Mouse (Mus musculus) hindbrain, embryonic 13.5 days (tissue): ENCODE data around the gene Fgr. TPM values are rescaled to one million over a fixed set of nuclear protein-coding genes. Genes with fewer than 3 reads are reported as not detected.
A peak's percentile ranks its signal among the peaks of the same experiment; 100 is the strongest.

ENCODE experiments used
- ATAC-seq: fragments of 200-750 bp; cut with Nextera tagmentation; 2 replicates; pipeline ENCODE4 v1.8.0; 2017; ENCODE audit warnings: moderate TSS enrichment; ENCODE audit not compliant: low FRiP score
- H3K27ac ChIP-seq: fragments of 300-500 bp; sonication (generic); 2 replicates; pipeline ENCODE4 v1.5.1; 2015; ENCODE audit warnings: inconsistent platforms, mild to moderate bottlenecking, moderate library complexity
- H3K27me3 ChIP-seq: fragments of 300-500 bp; sonication (generic); 2 replicates; pipeline ENCODE4 v1.6.1; 2015; ENCODE audit warnings: mild to moderate bottlenecking, inconsistent platforms
- H3K36me3 ChIP-seq: fragments of 300-500 bp; sonication (generic); 2 replicates; pipeline ENCODE4 v1.6.1; 2015; ENCODE audit warnings: mild to moderate bottlenecking, inconsistent platforms
- H3K4me1 ChIP-seq: fragments of 300-500 bp; sonication (generic); replicated peaks from 2 replicates; pipeline ENCODE4 v1.6.1; 2015; ENCODE audit warnings: inconsistent platforms
- H3K4me2 ChIP-seq: fragments of 300-500 bp; sonication (generic); 2 replicates; pipeline ENCODE4 v1.6.1; 2015; ENCODE audit warnings: inconsistent platforms, mild to moderate bottlenecking, moderate library complexity
- H3K4me3 ChIP-seq: fragments of 300-500 bp; sonication (generic); 2 replicates; pipeline ENCODE4 v1.5.1; 2015; ENCODE audit warnings: mild to moderate bottlenecking, inconsistent platforms
- H3K9ac ChIP-seq: fragments of 300-500 bp; sonication (generic); 2 replicates; pipeline ENCODE4 v1.6.1; 2015; ENCODE audit warnings: mild to moderate bottlenecking, inconsistent platforms
- H3K9me3 ChIP-seq: fragments of 300-500 bp; sonication (generic); 2 replicates; pipeline ENCODE4 v1.6.1; 2016; ENCODE audit warnings: inconsistent platforms
- WGBS: fragments of 180-500 bp; shearing (Covaris S2); methylation state at CpG from one replicate; pipeline ENCODE4 v1.1.7; 2015; 5-methylcytosine and 5-hydroxymethylcytosine counted together
- polyA plus RNA-seq: library from polyadenylated mRNA; unstranded; fragments of >200 nt; fragmentation: Nextera tagmentation; extraction: Ambion mirVana; gene quantifications from 2 replicates; pipeline ENCODE4 v1.2.1, GENCODE M21; 2015

Fgr gene
- polyA plus RNA-seq, 1 experiment from 2014 or later, result not detected

- no peaks in the 10 kb centered on the region for H3K27me3 ChIP-seq
- H3K4me2 ChIP-seq, result peak overlapping the region; percentile 39
- peak overlapping the region; percentile 39 for H3K9ac ChIP-seq
- H3K9me3 ChIP-seq, result no peaks in the 10 kb centered on the region
- H3K4me1 ChIP-seq, result peaks cover 100% of the 10 kb centered on the region
- ATAC-seq, result peak; percentile 9; the same call in 1 of the 2 replicates
- WGBS, result 20% methylated on average over 12 of the region's 12 CpGs
- H3K27ac ChIP-seq, result peak overlapping the region; percentile 92
- no peak overlapping the region for H3K4me3 ChIP-seq
- H3K36me3 ChIP-seq, result no peaks in the 10 kb centered on the region
These were observed 72.9 kb downstream of the Fgr start for GRCm38 (mm10) chr4:133046691-133047352.

GRCm38 (mm10) chr4:133047353-133048105 lies 73.6 kb downstream of the Fgr start:
- Histone ChIP-seq H3K4me1 (peaks cover 100% of the 10 kb centered on the region), H3K4me2 (peak overlapping the region; percentile 39), H3K9ac (peak overlapping the region; percentile 39), H3K27ac (peak overlapping the region; percentile 92), H3K27me3 (no peaks in the 10 kb centered on the region), H3K36me3 (no peaks in the 10 kb centered on the region), H3K4me3 (no peak overlapping the region), H3K9me3 (no peaks in the 10 kb centered on the region)
- WGBS, result 6% methylated on average over 16 of the region's 16 CpGs
- peak; percentile 18 for ATAC-seq

GRCm38 (mm10) chr4:133049071-133049920 lies 75.4 kb downstream of the Fgr start:
- Histone ChIP-seq H3K27me3 (no peaks in the 10 kb centered on the region), H3K4me3 (no peak overlapping the region), H3K9me3 (no peaks in the 10 kb centered on the region), H3K36me3 (no peaks in the 10 kb centered on the region), H3K4me2 (0 out of 2 replicates have a peak overlapping the region, but pooled peaks have one; percentile 1), H3K27ac (peak overlapping the region; percentile 92), H3K9ac (peak overlapping the region; percentile 39), H3K4me1 (peaks cover 93% of the 10 kb centered on the region)
- 36% methylated on average over 19 of the region's 19 CpGs for WGBS
- ATAC-seq, result no peak

GRCm38 (mm10) chr4:133050196-133050836 lies 76.4 kb downstream of the Fgr start:
- Histone ChIP-seq H3K27ac (peak overlapping the region; percentile 92), H3K9me3 (no peaks in the 10 kb centered on the region), H3K27me3 (no peaks in the 10 kb centered on the region), H3K4me1 (peaks cover 89% of the 10 kb centered on the region), H3K36me3 (peaks cover 6% of the 10 kb centered on the region), H3K9ac (0 out of 2 replicates have a peak overlapping the region, but pooled peaks have one; percentile 2), H3K4me3 (no peak overlapping the region), H3K4me2 (no peak overlapping the region)
- 66% methylated on average over 9 of the region's 9 CpGs for WGBS
- ATAC-seq, result no peak

- H3K9me3 ChIP-seq, result no peaks in the 10 kb centered on the region
- H3K27me3 ChIP-seq, result no peaks in the 10 kb centered on the region
- 91% methylated on average over 6 of the region's 6 CpGs for WGBS
- peak overlapping the region; percentile 92 for H3K27ac ChIP-seq
- peaks cover 11% of the 10 kb centered on the region for H3K36me3 ChIP-seq
- H3K4me2 ChIP-seq, result 0 out of 2 replicates have a peak overlapping the region, but pooled peaks have one; percentile 6
- H3K4me3 ChIP-seq, result no peak overlapping the region
- peak overlapping the region; percentile 59; the same call in 1 of the 2 replicates for H3K9ac ChIP-seq
- no peak for ATAC-seq
- peaks cover 89% of the 10 kb centered on the region for H3K4me1 ChIP-seq
These were observed 77.1 kb downstream of the Fgr start for GRCm38 (mm10) chr4:133050837-133051549.

GRCm38 (mm10) chr4:133051550-133051865 lies 77.6 kb downstream of the Fgr start:
- H3K9ac ChIP-seq, result peak overlapping the region; percentile 59
- no peaks in the 10 kb centered on the region for H3K9me3 ChIP-seq
- H3K27ac ChIP-seq, result peak overlapping the region; percentile 85
- no peaks in the 10 kb centered on the region for H3K27me3 ChIP-seq
- ATAC-seq, result no peak
- WGBS, result 66% methylated on average over 14 of the region's 14 CpGs
- 0 out of 2 replicates have a peak overlapping the region, but pooled peaks have one; percentile 6 for H3K4me2 ChIP-seq
- H3K36me3 ChIP-seq, result peaks cover 11% of the 10 kb centered on the region
- no peak overlapping the region for H3K4me3 ChIP-seq
- H3K4me1 ChIP-seq, result peaks cover 89% of the 10 kb centered on the region

Other genes with a start within 250 kb of the Fgr start
- gene Xkr8, start 241.5 kb upstream of the Fgr start, polyA plus RNA-seq, result 5.0 and 6.1 TPM in 2 replicates
- gene Smpdl3b, start 216.8 kb upstream of the Fgr start, polyA plus RNA-seq, result 0.71 and 0.82 TPM in 2 replicates
- 41.2 and 41.8 TPM in 2 replicates for gene Rpa2, start 205.8 kb upstream of the Fgr start, polyA plus RNA-seq
- gene Themis2, start 177.7 kb upstream of the Fgr start, polyA plus RNA-seq, result 0.70 and 0.77 TPM in 2 replicates
- gene Ppp1r8, start 130.9 kb upstream of the Fgr start, polyA plus RNA-seq, result 48.5 and 50.9 TPM in 2 replicates
- gene Stx12, start 89.6 kb upstream of the Fgr start, polyA plus RNA-seq, result 141 and 144 TPM in 2 replicates
- 38.7 and 38.9 TPM in 2 replicates for gene Fam76a, start 51.5 kb upstream of the Fgr start, polyA plus RNA-seq
- 11.0 and 12.5 TPM in 2 replicates for gene Ahdc1, start 37.2 kb downstream of the Fgr start, polyA plus RNA-seq
- 33.3 and 35.4 TPM in 2 replicates for gene Wasf2, start 156.4 kb downstream of the Fgr start, polyA plus RNA-seq
- 0.78 and 2.5 TPM in 2 replicates for gene Cd164l2, start 238.0 kb downstream of the Fgr start, polyA plus RNA-seq
- gene Gpr3, start 238.4 kb downstream of the Fgr start, polyA plus RNA-seq, result 0.52 and 1.4 TPM in 2 replicates